ENCODE assay signal across 9 mouse cellular contexts in genomic region chr17:25127079-25127478, GRCm38 (mm10). TPM values are rescaled to one million over a fixed set of nuclear protein-coding genes. Genes with fewer than 3 reads are reported as not detected.
DNase-seq lines count a peak whose midpoint lies in the region; ATAC-seq and TF ChIP-seq lines count a peak whose summit lies in the region.
"Had no signal": no experiment of that assay in that cellular context is flagged by ENCODE, and none has a peak within 500 bp of the region (broad histone marks: within the 10 kb centered on the region; RNA-seq: fewer than 3 reads in every experiment).

No protein-coding gene starts in this region.

- intact Hi-C loops in heart, postnatal 36 days (cut with DNase I): no loop called here

- no peaks in the 10 kb centered on the region for H3K9me3 ChIP-seq in heart, embryonic 10.5 days
- no peaks in the 10 kb centered on the region for H3K9me3 ChIP-seq in MEL (replicated peaks; ENCODE audit: insufficient read depth, low read length)
- H3K9me3 ChIP-seq in megakaryocyte, embryonic 14.5 days: no peaks in the 10 kb centered on the region
- H3K9me3 ChIP-seq: neural tube, embryonic 13.5 days had no signal

- peaks cover 13% of the 10 kb centered on the region; the same call in 1 of the 2 replicates for H3K27me3 ChIP-seq in heart, embryonic 10.5 days (ENCODE audit: insufficient read depth, poor library complexity, severe bottlenecking)
- H3K27me3 ChIP-seq in MEL (ENCODE audit: control insufficient read depth in 1 of 2, insufficient read depth in 2 of 2, low read length in 2 of 2): peaks cover 0 to 6% of the 10 kb centered on the region in 2 experiments; a peak in 3 of 4 replicates
- H3K27me3 ChIP-seq in megakaryocyte, embryonic 14.5 days (replicated peaks): peaks cover 22% of the 10 kb centered on the region

- peak overlapping the region; percentile 47; the same call in 1 of the 2 replicates for H3K27ac ChIP-seq in heart, embryonic 10.5 days
- peak overlapping the region; percentile 0; the same call in 1 of the 2 replicates for H3K27ac ChIP-seq in MEL (ENCODE audit: control insufficient read depth, low read depth, low read length)
- H3K27ac ChIP-seq: neural tube, embryonic 13.5 days had no signal

- no peak for TF ChIP-seq RAD21 in MEL (IDR thresholded peaks at IDR 0.05; ENCODE audit: low read depth, low read length)

- no peaks in the 10 kb centered on the region for H3K79me2 ChIP-seq in MEL (ENCODE audit: control insufficient read depth, insufficient read depth, low read length, poor library complexity)

- H3K9ac ChIP-seq in MEL (ENCODE audit: control insufficient read depth, low read depth, low read length, poor library complexity, severe bottlenecking): no peak overlapping the region
- H3K9ac ChIP-seq: neural tube, embryonic 13.5 days had no signal

- H3K4me1 ChIP-seq in heart, embryonic 10.5 days: peaks cover 13% of the 10 kb centered on the region
- H3K4me1 ChIP-seq in MEL (ENCODE audit: control insufficient read depth in 1 of 2, insufficient read depth in 2 of 2, low read length in 2 of 2): peaks cover 0 to 4% of the 10 kb centered on the region in 2 experiments; a peak in 3 of 4 replicates
- peaks cover 22% of the 10 kb centered on the region for H3K4me1 ChIP-seq in megakaryocyte, embryonic 14.5 days
- H3K4me1 ChIP-seq: neural tube, embryonic 13.5 days had no signal

- TF ChIP-seq POLR2A in MEL (IDR thresholded peaks at IDR 0.05; ENCODE audit: control insufficient read depth in 1 of 2, insufficient read depth in 1 of 2, low read depth in 1 of 2, low read length in 2 of 2, poor library complexity in 1 of 2): no peak

- DNase-seq in heart, embryonic 10.5 days (ENCODE audit: low spot score): peak; percentile 93
- DNase-seq in heart, postnatal 36 days: no peak
- DNase-seq in MEL (ENCODE audit: low read depth, low spot score): peak; percentile 82
- DNase-seq in gastrocnemius, postnatal 10 days: no peak
- no peak for DNase-seq in gastrocnemius, postnatal 4 days (ENCODE audit: low spot score in 2 of 2)
- DNase-seq in layer of hippocampus, postnatal 36 days: no peak

- H3K4me3 ChIP-seq in heart, embryonic 10.5 days: no peak overlapping the region
- H3K4me3 ChIP-seq in MEL (ENCODE audit: control insufficient read depth in 1 of 2, insufficient read depth in 1 of 2, low read depth in 2 of 2, low read length in 2 of 2): 0 out of 4 replicates have a peak overlapping the region, but pooled peaks have one; percentile 1 to 13
- H3K4me3 ChIP-seq in megakaryocyte, embryonic 14.5 days (replicated peaks): peak overlapping the region; percentile 84
- H3K4me3 ChIP-seq: neural tube, embryonic 13.5 days had no signal

- H3K36me3 ChIP-seq in heart, embryonic 10.5 days: no peaks in the 10 kb centered on the region
- no peaks in the 10 kb centered on the region for H3K36me3 ChIP-seq in MEL (ENCODE audit: control insufficient read depth in 1 of 2, insufficient read depth in 2 of 2, low read length in 2 of 2)
- H3K36me3 ChIP-seq in megakaryocyte, embryonic 14.5 days (replicated peaks; ENCODE audit: low read length): no peaks in the 10 kb centered on the region
- H3K36me3 ChIP-seq: neural tube, embryonic 13.5 days had no signal

- WGBS in heart, embryonic 10.5 days: 23% methylated on average over 8 of the region's 8 CpGs

- no peak for TF ChIP-seq CTCF in MEL (IDR thresholded peaks at IDR 0.05 in 2 of 3, conservative IDR thresholded peaks at IDR 0.05 in 1 of 3; ENCODE audit: control insufficient read depth in 1 of 3, insufficient read depth in 1 of 3, low read depth in 2 of 3, low read length in 3 of 3, poor library complexity in 1 of 3, severe bottlenecking in 1 of 3)

- ATAC-seq in erythroid progenitor cell, adult 5-6 weeks (replicated peaks; ENCODE audit: low FRiP score, poor library complexity, severe bottlenecking): peak; percentile 90

- peak in 1 of 2 experiments; percentile 21; a peak in 2 of 4 replicates for TF ChIP-seq EP300 in MEL (IDR thresholded peaks at IDR 0.05; ENCODE audit: low read depth in 1 of 2, low read length in 2 of 2)

TF ChIP-seq in MEL, 35 proteins besides CTCF, POLR2A, EP300 and RAD21 (continues in another document):
- TF ChIP-seq TCF12 (IDR thresholded peaks at IDR 0.05; ENCODE audit: low read depth, low read length) (no peak), TBP (IDR thresholded peaks at IDR 0.05; ENCODE audit: low read depth, low read length) (0 out of 2 replicates have a peak, but pooled peaks have one; percentile 6), KAT2A (conservative IDR thresholded peaks at IDR 0.05; ENCODE audit: low read depth, low read length) (no peak), MXI1 (IDR thresholded peaks at IDR 0.05; ENCODE audit: low read depth, low read length) (no peak), MAZ (IDR thresholded peaks at IDR 0.05; ENCODE audit: low read depth, low read length) (no peak), ETS1 (IDR thresholded peaks at IDR 0.05; ENCODE audit: low read depth, low read length) (peak; percentile 81)

RNA-seq across cellular contexts. Expression of gene Clcn7, which starts 6.1 kb away (rescaled TPM):
- 20.5 and 21.7 TPM in 2 replicates for polyA plus RNA-seq in heart, embryonic 10.5 days (2016; fragmentation: Nextera tagmentation; extraction: Ambion mirVana)
- total RNA-seq in heart, postnatal 36 days (2021): 10 to 100 TPM; 28.7 to 34.3 TPM
- 9.8 and 10.9 TPM in 2 replicates for total RNA-seq in MEL (2012; rRNA removed)
- polyA plus RNA-seq in MEL (2012; ENCODE audit: insufficient read depth in 1 of 2, insufficient read length in 2 of 2, low read depth in 1 of 2, low replicate concordance in 2 of 2, missing spikeins in 1 of 2): 10 to 100 TPM in 1 of 2 experiments, not detected in 1; 16.4 TPM
- 17.3 and 23.1 TPM in 2 replicates for total RNA-seq in erythroid progenitor cell, adult 5-6 weeks (2015; ENCODE audit: low replicate concordance)
- 20.0 and 22.6 TPM in 2 replicates for total RNA-seq in erythroid progenitor cell, adult 5-6 weeks (2017; ENCODE audit: low replicate concordance)
- polyA plus RNA-seq in megakaryocyte, embryonic 14.5 days (2012; ENCODE audit: insufficient read depth, low replicate concordance): 17.8 and 22.0 TPM in 2 replicates
- 10 to 100 TPM; 14.0 to 20.0 TPM for total RNA-seq in gastrocnemius, postnatal 10 days (2021)
- total RNA-seq in gastrocnemius, postnatal 4 days (2021): 10 to 100 TPM; 23.0 to 25.0 TPM
- total RNA-seq in layer of hippocampus, postnatal 36 days (2021): 10 to 100 TPM; 52.3 to 53.0 TPM

RNA-seq across cellular contexts. Expression of gene Ptx4, which starts 6.5 kb away (rescaled TPM):
- polyA plus RNA-seq in heart, embryonic 10.5 days (2016; fragmentation: Nextera tagmentation; extraction: Ambion mirVana): 0.08 and 0.15 TPM in 2 replicates
- 1 to 10 TPM; 4.2 to 6.7 TPM for total RNA-seq in heart, postnatal 36 days (2021)
- not detected in 2 replicates for total RNA-seq in MEL (2012; rRNA removed)
- polyA plus RNA-seq in MEL (2012; ENCODE audit: insufficient read depth in 1 of 2, insufficient read length in 2 of 2, low read depth in 1 of 2, low replicate concordance in 2 of 2, missing spikeins in 1 of 2): not detected
- total RNA-seq in erythroid progenitor cell, adult 5-6 weeks (2015; ENCODE audit: low replicate concordance): not detected in 2 replicates
- not detected in 2 replicates for total RNA-seq in erythroid progenitor cell, adult 5-6 weeks (2017; ENCODE audit: low replicate concordance)
- polyA plus RNA-seq in megakaryocyte, embryonic 14.5 days (2012; ENCODE audit: insufficient read depth, low replicate concordance): 0.12 TPM in 1 of 2 replicates, not detected in the other
- total RNA-seq in gastrocnemius, postnatal 10 days (2021): 1 to 10 TPM; 7.3 to 8.7 TPM
- total RNA-seq in gastrocnemius, postnatal 4 days (2021): 10 to 100 TPM in 1 of 2 experiments, 1 to 10 TPM in 1; 6.0 to 12.6 TPM
- total RNA-seq in layer of hippocampus, postnatal 36 days (2021): 1 to 10 TPM; 2.3 to 2.5 TPM
- polyA plus RNA-seq: neural tube, embryonic 13.5 days had no signal

RNA-seq across cellular contexts. Expression of gene Telo2, which starts 11.3 kb away (rescaled TPM):
- polyA plus RNA-seq in heart, embryonic 10.5 days (2016; fragmentation: Nextera tagmentation; extraction: Ambion mirVana): 35.2 and 45.2 TPM in 2 replicates
- total RNA-seq in heart, postnatal 36 days (2021): 10 to 100 TPM; 12.4 to 12.7 TPM
- 15.3 and 20.0 TPM in 2 replicates for total RNA-seq in MEL (2012; rRNA removed)
- 10 to 100 TPM in 1 of 2 experiments, not detected in 1; 20.9 TPM for polyA plus RNA-seq in MEL (2012; ENCODE audit: insufficient read depth in 1 of 2, insufficient read length in 2 of 2, low read depth in 1 of 2, low replicate concordance in 2 of 2, missing spikeins in 1 of 2)
- 3.2 and 5.0 TPM in 2 replicates for total RNA-seq in erythroid progenitor cell, adult 5-6 weeks (2015; ENCODE audit: low replicate concordance)
- 10.5 and 42.6 TPM in 2 replicates for total RNA-seq in erythroid progenitor cell, adult 5-6 weeks (2017; ENCODE audit: low replicate concordance)
- 9.1 and 27.2 TPM in 2 replicates for polyA plus RNA-seq in megakaryocyte, embryonic 14.5 days (2012; ENCODE audit: insufficient read depth, low replicate concordance)
- 10 to 100 TPM; 13.0 to 16.1 TPM for total RNA-seq in gastrocnemius, postnatal 10 days (2021)
- 10 to 100 TPM; 23.5 to 27.8 TPM for total RNA-seq in gastrocnemius, postnatal 4 days (2021)
- 10 to 100 TPM; 36.6 to 37.8 TPM for total RNA-seq in layer of hippocampus, postnatal 36 days (2021)

RNA-seq across cellular contexts. Expression of gene Ccdc154, which starts 35.2 kb away (rescaled TPM):
- not detected in 2 replicates for polyA plus RNA-seq in heart, embryonic 10.5 days (2016; fragmentation: Nextera tagmentation; extraction: Ambion mirVana)
- not detected for total RNA-seq in heart, postnatal 36 days (2021)
- 0.10 and 0.12 TPM in 2 replicates for total RNA-seq in MEL (2012; rRNA removed)
- polyA plus RNA-seq in MEL (2012; ENCODE audit: insufficient read depth in 1 of 2, insufficient read length in 2 of 2, low read depth in 1 of 2, low replicate concordance in 2 of 2, missing spikeins in 1 of 2): under 1 TPM in 1 of 2 experiments, not detected in 1; 0.19 TPM
- not detected in 2 replicates for total RNA-seq in erythroid progenitor cell, adult 5-6 weeks (2015; ENCODE audit: low replicate concordance)
- total RNA-seq in erythroid progenitor cell, adult 5-6 weeks (2017; ENCODE audit: low replicate concordance): 2.6 TPM in 1 of 2 replicates, not detected in the other
- polyA plus RNA-seq in megakaryocyte, embryonic 14.5 days (2012; ENCODE audit: insufficient read depth, low replicate concordance): not detected in 2 replicates
- total RNA-seq in gastrocnemius, postnatal 10 days (2021): under 1 TPM; 0.09 TPM
- total RNA-seq in gastrocnemius, postnatal 4 days (2021): under 1 TPM; 0.15 to 0.21 TPM
- total RNA-seq in layer of hippocampus, postnatal 36 days (2021): under 1 TPM; 0.15 TPM
- polyA plus RNA-seq: neural tube, embryonic 13.5 days had no signal

RNA-seq across cellular contexts. Expression of gene Tmem204, which starts 43.7 kb away (rescaled TPM):
- polyA plus RNA-seq in heart, embryonic 10.5 days (2016; fragmentation: Nextera tagmentation; extraction: Ambion mirVana): 12.2 and 15.9 TPM in 2 replicates
- total RNA-seq in heart, postnatal 36 days (2021): 10 to 100 TPM; 34.5 to 36.7 TPM
- total RNA-seq in MEL (2012; rRNA removed): not detected in 2 replicates
- under 1 TPM in 1 of 2 experiments, not detected in 1; 0.10 TPM for polyA plus RNA-seq in MEL (2012; ENCODE audit: insufficient read depth in 1 of 2, insufficient read length in 2 of 2, low read depth in 1 of 2, low replicate concordance in 2 of 2, missing spikeins in 1 of 2)
- not detected in 2 replicates for total RNA-seq in erythroid progenitor cell, adult 5-6 weeks (2015; ENCODE audit: low replicate concordance)
- not detected in 2 replicates for total RNA-seq in erythroid progenitor cell, adult 5-6 weeks (2017; ENCODE audit: low replicate concordance)
- not detected in 2 replicates for polyA plus RNA-seq in megakaryocyte, embryonic 14.5 days (2012; ENCODE audit: insufficient read depth, low replicate concordance)
- total RNA-seq in gastrocnemius, postnatal 10 days (2021): 10 to 100 TPM; 16.0 to 16.5 TPM
- total RNA-seq in gastrocnemius, postnatal 4 days (2021): 10 to 100 TPM; 14.6 to 19.9 TPM
- 1 to 10 TPM; 7.7 to 8.2 TPM for total RNA-seq in layer of hippocampus, postnatal 36 days (2021)

Comparison
In these comparisons a context has a peak if more than half of its experiments do, and no peak if none do; other contexts are left out.
1. DNase-seq: peak in heart, embryonic 10.5 days (single experiment) and MEL (single experiment); none in heart, postnatal 36 days (0 of 2), gastrocnemius, postnatal 10 days (single experiment), gastrocnemius, postnatal 4 days (0 of 2) and layer of hippocampus, postnatal 36 days (0 of 2).